Mouse (Mus musculus) inflammation-experienced regulatory T-cells, adult 6 months (primary cell): ENCODE data around the gene Sdc1. TPM values are rescaled to one million over a fixed set of nuclear protein-coding genes. Genes with fewer than 3 reads are reported as not detected.

Source experiments
- ATAC-seq: one replicate; pipeline ENCODE4 v1.8.0; 2017
- polyA plus RNA-seq, 3 experiments: library from polyadenylated mRNA; unstranded; fragments of 100-300 nt; shearing (Covaris generic); gene quantifications; one replicate each; pipeline ENCODE4 v1.2.1; 2017

Sdc1 gene
- under 1 TPM in 2 of 3 experiments, not detected in 1; 0.30 to 0.74 TPM for polyA plus RNA-seq

DNA sequence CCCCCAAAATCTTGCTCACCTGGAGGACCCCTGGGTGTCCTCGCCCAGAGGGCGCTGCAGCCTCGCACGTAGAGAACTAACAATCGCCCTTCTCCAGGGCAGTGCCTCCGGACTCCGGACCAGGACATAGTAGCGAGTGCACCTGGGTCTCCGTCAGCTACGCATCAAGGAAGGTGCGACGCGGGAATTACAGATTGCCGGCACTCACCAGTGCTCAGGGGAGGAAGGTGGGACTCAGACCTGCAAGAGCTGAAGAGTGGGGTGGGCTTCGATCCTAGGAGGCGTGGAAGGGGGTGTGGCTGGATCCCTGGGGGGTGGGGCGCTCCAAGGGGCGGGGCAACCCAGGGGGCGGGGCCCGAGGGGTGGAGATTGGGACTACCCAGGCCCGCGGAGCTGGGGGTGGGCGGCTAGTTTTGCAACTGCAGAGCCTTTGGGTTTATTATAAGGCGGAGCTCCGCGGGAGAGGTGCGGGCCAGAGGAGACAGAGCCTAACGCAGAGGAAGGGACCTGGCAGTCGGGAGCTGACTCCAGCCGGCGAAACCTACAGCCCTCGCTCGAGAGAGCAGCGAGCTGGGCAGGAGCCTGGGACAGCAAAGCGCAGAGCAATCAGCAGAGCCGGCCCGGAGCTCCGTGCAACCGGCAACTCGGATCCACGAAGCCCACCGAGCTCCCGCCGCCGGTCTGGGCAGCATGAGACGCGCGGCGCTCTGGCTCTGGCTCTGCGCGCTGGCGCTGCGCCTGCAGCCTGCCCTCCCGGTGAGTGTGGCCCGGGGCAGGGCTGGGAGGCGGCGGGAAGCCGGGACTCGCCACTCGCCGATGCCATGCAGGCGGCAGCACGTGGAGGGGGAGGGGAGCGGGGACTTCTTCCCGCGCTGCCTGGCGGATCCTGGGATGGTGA, at the start of gene Sdc1:
Sdc1 (plus strand) TSS at position 378 of the 898 bp plus-strand sequence.
- ATAC-seq = peak; percentile 34

DNA sequence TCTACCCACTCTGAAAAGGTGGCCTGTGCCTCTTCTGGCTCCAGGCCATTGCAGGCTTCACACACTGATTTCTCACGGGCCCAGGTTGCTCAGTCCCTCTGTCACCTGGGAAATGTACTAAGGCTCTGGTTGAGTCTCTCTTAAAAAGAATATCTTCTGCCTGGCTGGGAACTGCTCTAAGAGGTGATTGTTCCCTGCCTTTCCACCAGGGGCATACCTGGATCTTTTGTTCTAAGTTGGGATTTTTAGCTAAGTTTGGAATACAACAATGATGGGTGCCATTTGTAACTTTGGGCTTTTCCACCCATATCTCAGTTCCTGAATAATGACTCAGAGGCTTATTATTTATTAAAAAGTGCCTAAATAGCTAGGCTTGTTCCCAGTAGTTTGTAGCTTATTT, 44.2 kb upstream of the Sdc1 start:
- no peak for ATAC-seq

- ATAC-seq = no peak
These were observed 42.4 kb upstream of the Sdc1 start for GRCm38 (mm10) chr12:8728739-8729138.

GRCm38 (mm10) chr12:8753654-8754053, 17.5 kb upstream of the Sdc1 start:
- ATAC-seq = no peak

DNA sequence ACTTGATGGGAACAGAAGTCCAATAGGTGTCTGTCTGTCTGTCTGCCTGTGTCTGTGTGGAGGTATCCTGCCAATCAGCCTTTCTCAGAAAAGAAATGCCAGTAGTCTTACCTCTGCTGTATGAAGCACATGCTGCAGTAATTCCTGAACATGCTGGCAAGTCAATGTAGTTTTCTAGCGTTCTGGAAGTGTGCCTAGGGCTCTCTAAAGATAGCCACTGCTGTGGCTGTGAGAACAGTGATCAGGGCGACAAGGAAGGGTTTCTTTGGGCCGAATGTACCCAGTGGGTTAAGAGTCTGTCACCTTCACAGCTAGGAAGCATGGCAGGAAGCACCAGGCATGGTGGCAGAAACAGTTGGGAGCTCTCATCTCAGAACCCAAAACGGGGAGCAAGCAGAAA, 17.0 kb upstream of the Sdc1 start:
- no peak for ATAC-seq

- no peak for ATAC-seq
These were observed 13.1 kb upstream of the Sdc1 start for GRCm38 (mm10) chr12:8758029-8758428.

DNA sequence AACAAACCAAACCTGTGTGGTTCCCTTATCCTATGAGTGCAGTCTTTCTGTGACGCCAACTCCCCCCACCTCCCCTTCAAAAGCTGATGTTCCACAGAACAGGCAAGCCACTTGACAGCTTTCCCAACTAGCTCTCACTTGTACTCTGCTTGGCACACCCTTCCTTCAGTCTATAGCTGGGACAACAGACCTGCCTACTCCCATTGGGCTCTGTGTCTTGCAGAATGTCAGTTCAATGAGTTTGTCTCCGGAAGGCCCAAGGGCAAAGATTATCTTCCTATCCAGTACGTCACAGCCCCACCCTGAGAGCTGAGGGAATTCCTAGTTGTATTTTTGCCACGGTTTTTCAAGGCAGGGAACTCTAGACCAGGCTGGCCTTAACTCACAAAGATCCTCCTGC, 12.0 kb upstream of the Sdc1 start:
- ATAC-seq = no peak

DNA sequence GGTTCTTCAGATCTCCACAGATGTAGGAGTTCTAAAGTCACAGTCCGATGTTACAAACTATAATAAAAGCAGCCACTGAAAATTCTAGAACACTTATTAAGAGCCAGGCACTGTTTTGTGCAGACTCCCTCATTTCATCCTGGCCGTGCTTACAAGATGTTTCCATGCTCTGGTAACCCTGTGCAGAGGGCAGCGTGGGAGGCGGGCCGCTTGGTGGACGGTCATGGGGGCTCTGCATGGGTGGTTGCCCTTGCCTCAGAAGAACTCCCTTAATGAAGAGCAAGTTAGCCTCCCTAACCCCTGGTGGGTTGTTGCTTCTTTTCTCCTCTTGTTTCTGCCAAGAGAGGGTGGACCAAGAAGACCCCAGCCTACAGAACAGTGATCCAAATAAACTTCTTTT, 11.3 kb upstream of the Sdc1 start:
- no peak for ATAC-seq

- ATAC-seq = no peak
These were observed 10.6 kb upstream of the Sdc1 start for GRCm38 (mm10) chr12:8760561-8760960.

DNA sequence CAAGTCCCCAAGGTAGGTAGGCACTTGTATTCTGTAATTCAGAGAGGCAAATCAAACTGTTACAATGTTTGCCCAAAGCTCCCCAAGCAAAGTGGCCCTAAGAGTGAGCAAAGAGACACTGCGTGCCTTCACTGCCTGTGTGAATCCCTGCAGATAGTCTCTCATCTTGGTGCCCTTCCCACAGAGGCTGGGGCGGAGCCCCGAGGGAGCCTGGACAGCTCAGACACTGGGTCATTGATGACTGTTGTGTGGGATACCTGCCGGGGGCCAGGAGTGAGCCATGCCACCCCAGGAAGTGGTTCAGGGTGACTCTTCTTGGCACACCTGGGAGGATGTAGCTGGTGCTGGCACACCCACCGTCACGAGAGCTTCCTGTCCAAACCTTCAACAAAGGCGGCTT, 10.1 kb upstream of the Sdc1 start:
- no peak for ATAC-seq

GRCm38 (mm10) chr12:8762667-8763066, 8.5 kb upstream of the Sdc1 start:
- ATAC-seq = no peak

GRCm38 (mm10) chr12:8764221-8764930, 6.7 kb upstream of the Sdc1 start:
- no peak for ATAC-seq

GRCm38 (mm10) chr12:8771844-8772380, 789 bp downstream of the Sdc1 start:
- ATAC-seq = no peak

GRCm38 (mm10) chr12:8772451-8773143, 1.5 kb downstream of the Sdc1 start:
- ATAC-seq = no peak

DNA sequence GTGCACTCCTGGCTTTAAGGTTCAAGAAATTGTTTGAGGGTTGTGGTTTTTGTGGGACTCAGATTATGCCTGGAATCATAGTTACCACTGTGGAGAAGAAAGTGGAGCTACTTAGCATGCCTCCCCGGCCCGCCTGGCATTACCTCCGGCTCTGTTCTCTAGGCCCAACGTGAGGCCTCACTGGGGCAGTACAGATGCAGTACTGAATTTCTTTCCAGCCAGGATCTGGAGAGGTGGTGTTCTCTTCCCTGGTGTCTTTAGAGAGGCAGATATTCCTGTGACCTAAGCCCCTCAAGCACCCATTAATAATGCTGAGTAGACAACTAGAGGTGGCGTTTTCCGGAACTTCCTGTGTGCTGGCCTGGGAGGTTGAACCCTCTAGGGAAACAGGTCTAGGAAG, 2.2 kb downstream of the Sdc1 start:
- no peak for ATAC-seq

DNA sequence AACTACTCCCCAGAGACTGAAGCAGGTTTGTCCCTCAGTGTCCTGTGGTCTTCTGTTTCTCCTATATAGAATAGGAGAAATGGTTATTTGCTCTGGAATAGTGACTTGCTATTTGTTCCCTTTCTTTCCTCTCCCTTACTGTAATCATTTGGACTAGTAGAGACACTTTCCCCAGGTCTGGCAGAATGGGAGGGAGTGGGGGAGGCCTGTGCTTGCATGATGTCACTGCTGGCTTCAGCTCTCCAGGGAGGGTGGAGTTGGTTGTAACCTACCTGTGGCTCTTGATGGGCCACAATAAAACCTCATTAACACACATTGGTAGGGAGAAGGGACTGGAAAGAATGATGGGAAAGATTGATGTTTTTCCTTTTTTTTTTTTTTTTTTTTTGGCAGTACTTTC, 3.1 kb downstream of the Sdc1 start:
- ATAC-seq = no peak

DNA sequence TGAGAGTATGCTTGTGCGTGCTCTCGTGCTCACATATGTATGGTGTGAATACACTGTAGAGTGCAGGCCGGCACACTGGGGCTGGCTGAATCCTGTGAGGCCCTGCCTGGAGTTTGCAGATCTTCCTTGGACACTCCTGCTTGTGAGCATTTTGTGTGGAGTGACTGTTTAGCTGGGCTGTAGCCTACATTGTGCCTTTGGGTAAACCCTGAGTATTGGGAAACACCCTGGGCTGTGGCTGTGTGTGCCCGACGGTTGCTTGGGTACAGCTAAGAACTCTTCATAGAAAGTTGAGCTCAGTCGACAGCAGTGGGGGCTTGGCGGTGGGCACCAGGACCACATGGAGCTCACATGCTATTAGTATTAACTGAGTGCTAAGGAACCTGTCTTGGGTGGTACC, 5.1 kb downstream of the Sdc1 start:
- no peak for ATAC-seq

GRCm38 (mm10) chr12:8776741-8777140, 5.6 kb downstream of the Sdc1 start:
- ATAC-seq = no peak

DNA sequence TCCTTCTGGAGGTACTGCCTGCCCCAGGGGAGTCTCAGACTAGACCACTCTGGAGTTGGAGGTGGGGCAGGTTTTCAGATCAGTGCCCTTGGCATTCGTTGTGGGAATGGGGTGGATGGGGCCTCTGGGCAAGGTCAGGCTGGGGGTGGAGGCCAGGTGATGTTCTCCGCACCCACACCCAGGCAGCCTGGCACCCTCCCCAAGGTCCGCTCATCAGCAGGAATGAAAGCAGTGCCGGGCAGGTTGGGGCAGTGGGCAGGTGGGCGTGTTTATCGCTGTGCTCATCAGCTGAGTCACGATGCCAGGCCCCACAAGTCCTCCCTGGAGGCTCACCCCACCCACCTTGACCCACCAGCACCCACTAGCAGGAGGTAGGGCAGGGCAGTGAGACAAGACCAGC, 7.0 kb downstream of the Sdc1 start:
- no peak for ATAC-seq

DNA sequence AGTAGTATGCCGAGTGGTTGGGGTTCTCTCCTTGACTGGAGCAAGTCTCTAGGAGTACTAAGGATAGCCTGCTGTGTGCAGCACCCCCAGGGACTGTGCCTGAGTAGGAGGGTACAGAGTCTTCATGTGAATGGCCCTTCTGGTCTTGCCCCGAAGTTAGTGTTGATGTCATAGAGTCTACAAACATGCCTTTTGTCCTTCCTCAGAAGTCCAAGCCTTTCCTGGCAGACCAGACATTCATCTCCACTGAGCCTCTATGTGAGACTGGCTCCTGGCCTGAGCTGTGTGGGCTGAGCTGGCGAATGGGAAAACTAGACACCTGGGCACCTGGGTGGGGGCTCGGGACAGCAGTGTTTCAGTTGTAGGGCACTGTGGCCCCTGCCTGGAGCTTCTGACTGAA, 8.7 kb downstream of the Sdc1 start:
- no peak for ATAC-seq

- ATAC-seq = no peak
These were observed 10.0 kb downstream of the Sdc1 start for GRCm38 (mm10) chr12:8781121-8781520.

- no peak for ATAC-seq
These were observed 10.7 kb downstream of the Sdc1 start for GRCm38 (mm10) chr12:8781681-8782378.
